Mouse (Mus musculus): ENCODE data around the gene Pdk3.
A peak's percentile ranks its signal among the peaks of the same experiment; 100 is the strongest.

Gene Pdk3

DNA sequence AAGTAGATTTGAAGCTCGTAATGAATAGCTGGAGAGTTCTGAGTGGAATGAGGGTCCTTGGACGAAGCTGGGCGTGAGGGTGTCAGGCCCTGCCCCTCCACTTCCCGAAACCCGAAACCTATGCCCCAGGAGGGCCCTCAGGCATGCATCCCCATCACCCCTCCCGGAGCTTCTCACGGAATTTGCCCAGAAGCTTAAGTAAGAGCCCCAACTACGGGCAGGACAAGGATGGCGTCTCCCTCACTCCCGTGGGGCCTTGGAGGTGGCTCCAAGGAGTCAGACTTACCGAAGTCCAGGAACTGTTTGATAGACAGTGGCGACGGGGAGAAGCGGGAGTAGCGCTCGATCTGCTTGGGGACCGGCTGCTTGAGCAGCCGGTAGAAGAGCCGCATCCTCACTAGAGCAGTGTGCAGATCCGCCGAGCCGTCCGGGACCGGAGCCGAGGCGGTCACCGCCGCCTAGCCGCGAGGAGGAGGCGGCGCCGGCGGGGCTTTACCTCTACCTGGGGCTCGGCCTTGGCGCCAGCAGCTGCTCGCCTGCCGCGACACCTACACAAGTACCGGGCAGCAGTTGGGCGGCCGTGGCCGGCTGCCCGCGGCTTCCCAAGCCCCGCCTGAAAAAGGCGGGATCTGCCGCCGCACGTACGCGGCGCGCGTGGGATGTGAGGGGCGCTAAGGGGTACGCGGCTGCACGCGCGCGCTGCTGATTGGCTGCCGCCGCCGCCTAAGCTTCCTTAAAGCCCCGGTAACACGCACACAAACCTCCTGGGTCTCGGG lies at the start of gene Pdk3:
Gene Pdk3 (minus strand): TSS at position 641 of the 776 bp plus-strand sequence.
- DNase-seq (ENCODE audit: low read depth, low spot score), result peak; percentile 89

GRCm38 (mm10) chrX:93877634-93878016 lies 45.6 kb upstream of the Pdk3 start:
- DNase-seq (ENCODE audit: low read depth, low spot score), result no peak

GRCm38 (mm10) chrX:93876981-93877633 lies 45.1 kb upstream of the Pdk3 start:
- no peak for DNase-seq (ENCODE audit: low read depth, low spot score)

DNA sequence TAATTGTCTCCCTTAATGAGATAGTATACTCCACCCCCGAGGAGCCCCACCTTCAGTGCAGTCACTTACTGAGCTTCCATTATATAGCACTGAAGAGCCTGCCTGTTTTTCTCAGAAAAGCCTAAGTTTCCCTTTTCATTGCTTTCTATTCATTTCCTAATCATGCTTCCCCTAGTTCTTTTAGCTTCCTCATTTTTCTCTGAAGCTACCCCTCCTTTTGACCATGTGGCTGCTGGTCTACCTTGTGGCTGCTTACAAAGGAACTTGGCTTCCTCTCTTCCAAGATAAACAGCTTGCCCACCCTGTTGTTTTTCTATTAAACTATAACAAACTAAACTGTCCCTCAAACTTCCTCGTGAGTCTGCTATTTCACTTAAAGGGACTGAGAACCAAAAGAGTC lies 31.4 kb upstream of the Pdk3 start:
- DNase-seq (ENCODE audit: low read depth, low spot score), result no peak

GRCm38 (mm10) chrX:93862525-93863086 lies 30.6 kb upstream of the Pdk3 start:
- no peak for DNase-seq (ENCODE audit: low read depth, low spot score)

DNA sequence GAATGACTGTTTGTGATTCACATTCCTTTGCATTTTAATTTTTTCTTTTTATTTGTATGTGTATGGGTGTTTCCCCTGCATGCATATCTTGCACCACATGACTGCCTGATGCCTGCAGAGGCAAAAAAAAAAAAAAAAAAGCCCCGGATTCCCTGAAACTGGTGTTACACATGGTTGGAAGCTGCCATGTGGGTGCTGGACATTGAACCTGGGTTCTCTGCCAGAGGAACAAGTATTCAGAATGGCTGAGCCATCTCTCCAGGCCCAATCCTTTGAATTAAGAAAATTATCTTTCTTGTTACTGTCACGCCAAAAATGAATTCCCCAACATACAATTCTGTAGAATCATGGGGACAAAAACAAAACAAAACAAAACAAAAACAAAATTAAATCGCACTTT lies 25.8 kb upstream of the Pdk3 start:
- no peak for DNase-seq (ENCODE audit: low read depth, low spot score)

- no peak for DNase-seq (ENCODE audit: low read depth, low spot score)
Measured at GRCm38 (mm10) chrX:93832337-93832884, 410 bp upstream of the Pdk3 start.

GRCm38 (mm10) chrX:93825787-93826186 lies 6.2 kb downstream of the Pdk3 start:
- no peak for DNase-seq (ENCODE audit: low read depth, low spot score)

GRCm38 (mm10) chrX:93808040-93808439 lies 24.0 kb downstream of the Pdk3 start:
- no peak for DNase-seq (ENCODE audit: low read depth, low spot score)

DNA sequence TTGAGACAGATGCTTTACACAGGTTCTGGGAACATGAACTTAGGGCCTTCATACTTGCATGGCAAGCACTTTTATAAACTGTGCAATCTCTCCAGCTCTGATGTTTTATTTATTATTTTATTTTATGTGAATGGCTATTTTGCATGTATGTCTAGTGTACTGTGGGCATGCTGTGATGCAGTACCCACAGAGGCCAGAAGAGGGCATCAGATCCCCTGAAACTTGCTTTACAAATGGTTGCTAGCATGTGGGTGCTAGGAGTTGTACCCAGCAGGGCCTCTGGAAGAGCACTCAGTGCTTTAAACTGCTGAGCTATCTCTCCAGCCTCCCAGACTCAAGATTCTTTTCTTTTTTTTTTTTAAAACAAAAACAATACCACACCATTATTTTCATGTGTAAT lies 38.8 kb downstream of the Pdk3 start:
- peak; percentile 20 for DNase-seq (ENCODE audit: low read depth, low spot score)

DNA sequence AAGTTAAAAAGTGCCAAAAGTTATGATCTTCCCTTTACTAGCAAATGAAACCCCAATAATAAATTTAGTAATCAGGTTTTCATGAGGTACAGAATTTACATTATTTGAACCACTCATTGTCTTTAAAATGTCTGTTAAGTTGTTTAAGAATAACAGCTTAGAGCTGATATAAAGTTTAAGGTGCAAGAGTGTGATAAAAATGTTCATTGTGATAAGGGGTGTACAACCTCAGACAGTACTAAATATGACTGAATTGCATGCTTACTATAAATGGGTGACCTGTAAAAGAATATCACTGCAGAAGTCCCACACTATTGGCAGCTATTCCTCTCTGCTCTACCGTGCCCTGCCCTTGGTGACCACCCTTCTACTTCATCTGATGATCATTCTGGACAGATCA lies 42.4 kb downstream of the Pdk3 start:
- DNase-seq (ENCODE audit: low read depth, low spot score), result no peak

GRCm38 (mm10) chrX:93760770-93761169 lies 71.2 kb downstream of the Pdk3 start:
- no peak for DNase-seq (ENCODE audit: low read depth, low spot score)

DNA sequence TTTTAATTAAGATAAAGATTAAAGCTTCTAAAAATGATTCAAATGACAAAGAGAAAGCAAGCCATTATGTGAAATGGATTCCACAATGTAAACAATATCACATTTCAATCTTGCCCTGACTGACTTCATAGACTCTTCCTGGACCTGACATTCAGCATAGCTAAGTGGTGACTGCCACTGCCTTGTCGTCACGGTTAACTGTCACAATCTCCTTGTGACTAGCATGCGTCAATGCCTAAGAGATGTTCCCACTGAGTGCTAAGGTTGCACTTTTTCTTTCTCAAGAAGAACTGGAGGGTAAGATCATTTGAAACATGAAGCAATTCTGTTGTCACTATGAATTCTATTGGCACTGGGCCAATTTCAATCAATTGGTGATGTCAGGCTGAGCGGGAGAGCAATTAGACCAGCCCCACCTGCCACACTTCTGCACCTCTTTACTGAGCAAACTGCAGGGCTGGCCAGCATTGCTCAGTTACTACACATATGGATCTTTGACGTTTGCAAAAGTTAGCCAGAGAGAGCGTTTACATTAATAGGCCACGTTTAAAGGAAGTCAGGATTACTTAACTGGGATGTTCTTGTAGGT lies 75.0 kb downstream of the Pdk3 start:
- no peak for DNase-seq (ENCODE audit: low read depth, low spot score)

- DNase-seq (ENCODE audit: low read depth, low spot score), result no peak
Measured at GRCm38 (mm10) chrX:93755210-93755842, 76.7 kb downstream of the Pdk3 start.

GRCm38 (mm10) chrX:93750566-93750965 lies 81.4 kb downstream of the Pdk3 start:
- DNase-seq (ENCODE audit: low read depth, low spot score), result no peak

DNA sequence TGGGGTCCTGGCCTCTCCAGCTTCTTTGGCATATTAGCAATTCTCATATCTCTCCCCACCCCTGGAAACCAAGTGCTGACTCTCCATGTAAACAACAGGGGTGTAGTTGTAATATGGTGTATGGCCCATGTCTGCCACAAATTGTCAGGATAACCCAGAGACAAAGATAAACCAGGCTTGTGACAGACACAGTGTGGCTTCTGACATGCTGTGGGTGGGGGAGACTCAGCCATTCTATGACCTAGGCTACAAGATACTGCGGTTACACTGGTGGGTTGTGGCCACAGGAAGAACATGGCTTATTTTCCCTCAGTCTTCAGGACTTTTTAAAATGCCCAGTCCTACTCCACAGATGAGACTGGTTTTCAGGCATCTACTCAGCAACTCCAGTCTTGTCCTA lies 82.8 kb downstream of the Pdk3 start:
- no peak for DNase-seq (ENCODE audit: low read depth, low spot score)

- DNase-seq (ENCODE audit: low read depth, low spot score), result no peak
Measured at GRCm38 (mm10) chrX:93732975-93733748, 98.8 kb downstream of the Pdk3 start.

DNA sequence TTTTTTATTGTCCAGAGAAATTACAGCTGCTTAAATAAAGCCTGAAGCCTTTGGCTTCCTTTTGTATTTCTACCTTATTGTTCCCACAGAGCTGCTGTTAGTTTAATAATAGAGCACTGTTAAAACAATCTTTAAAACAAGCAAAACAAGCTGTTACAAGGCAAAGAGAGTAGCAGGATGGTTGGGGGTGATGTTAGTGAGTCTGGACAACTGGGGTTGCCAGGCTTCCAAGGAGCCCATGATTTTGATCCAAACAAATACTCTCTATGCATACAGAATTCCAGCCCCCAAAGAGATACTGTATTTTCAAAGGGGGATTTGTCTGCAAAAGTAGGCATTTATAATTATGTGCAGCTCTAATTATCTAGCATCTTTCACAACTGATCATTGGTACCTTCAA lies 99.6 kb downstream of the Pdk3 start:
- DNase-seq (ENCODE audit: low read depth, low spot score), result no peak

GRCm38 (mm10) chrX:93730854-93731253 lies 101.1 kb downstream of the Pdk3 start:
- no peak for DNase-seq (ENCODE audit: low read depth, low spot score)

- DNase-seq (ENCODE audit: low read depth, low spot score), result no peak
Measured at GRCm38 (mm10) chrX:93729529-93729928, 102.5 kb downstream of the Pdk3 start.

All from mesoderm, embryonic 11.5 days (tissue).